20 mouse cellular contexts compared by ENCODE assay signal in genomic region chr8:12772319-12772718, GRCm38 (mm10).
"Had no signal": no experiment of that assay in that cellular context is flagged by ENCODE, and none has a peak within 500 bp of the region (broad histone marks: within the 10 kb centered on the region; RNA-seq: fewer than 3 reads in every experiment).

No protein-coding gene starts in this region.

- H3K36me3 ChIP-seq: kidney, embryonic 15.5 days; liver, embryonic 12.5 days; liver, embryonic 15.5 days; lung, embryonic 15.5 days; midbrain, embryonic 10.5 days; midbrain, embryonic 13.5 days; neural tube, embryonic 13.5 days had no signal

- H3K9ac ChIP-seq: kidney, embryonic 15.5 days; liver, embryonic 12.5 days; liver, embryonic 15.5 days; lung, embryonic 15.5 days; midbrain, embryonic 13.5 days; neural tube, embryonic 13.5 days had no signal

- H3K27ac ChIP-seq: kidney, embryonic 15.5 days; left cerebral cortex, adult 2 months; liver, embryonic 12.5 days; liver, embryonic 15.5 days; lung, embryonic 15.5 days; midbrain, embryonic 10.5 days; midbrain, embryonic 13.5 days; neural tube, embryonic 13.5 days had no signal

- H3K4me3 ChIP-seq: kidney, embryonic 15.5 days; left cerebral cortex, adult 2 months; liver, embryonic 12.5 days; liver, embryonic 15.5 days; lung, embryonic 15.5 days; megakaryocyte, embryonic 14.5 days; midbrain, embryonic 10.5 days; midbrain, embryonic 13.5 days; myocyte; neural tube, embryonic 13.5 days had no signal

- DNase-seq: kidney, postnatal 10 days; kidney, postnatal 36 days; layer of hippocampus, postnatal 36 days; lung, adult 18-20 months; lung, postnatal 10 days; lung, postnatal 36 days; retina, postnatal 1 day; right cerebral cortex, postnatal 25 days; thymus, adult 18-20 months; thymus, postnatal 36 days had no signal

- H3K4me1 ChIP-seq: midbrain, embryonic 13.5 days had no signal

- H3K27me3 ChIP-seq: kidney, embryonic 15.5 days; liver, embryonic 12.5 days; lung, embryonic 15.5 days; midbrain, embryonic 13.5 days; neural tube, embryonic 13.5 days had no signal
